Mouse (Mus musculus): Measurements from ENCODE around the gene Adcy5.

Adcy5 gene

DNA sequence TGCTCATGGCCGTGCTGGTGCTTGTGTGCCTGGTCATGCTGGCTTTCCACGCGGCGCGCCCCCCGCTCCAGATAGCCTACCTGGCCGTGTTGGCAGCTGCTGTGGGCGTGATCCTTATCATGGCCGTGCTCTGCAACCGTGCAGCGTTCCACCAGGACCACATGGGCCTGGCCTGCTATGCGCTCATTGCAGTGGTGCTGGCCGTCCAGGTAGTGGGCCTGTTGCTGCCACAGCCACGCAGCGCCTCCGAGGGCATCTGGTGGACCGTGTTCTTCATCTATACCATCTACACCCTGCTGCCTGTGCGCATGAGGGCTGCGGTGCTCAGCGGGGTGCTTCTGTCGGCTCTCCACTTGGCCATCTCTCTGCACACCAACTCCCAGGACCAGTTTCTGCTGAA, 2.2 kb downstream of the Adcy5 start:
- DNase-seq (ENCODE audit: low spot score): no peak

DNA sequence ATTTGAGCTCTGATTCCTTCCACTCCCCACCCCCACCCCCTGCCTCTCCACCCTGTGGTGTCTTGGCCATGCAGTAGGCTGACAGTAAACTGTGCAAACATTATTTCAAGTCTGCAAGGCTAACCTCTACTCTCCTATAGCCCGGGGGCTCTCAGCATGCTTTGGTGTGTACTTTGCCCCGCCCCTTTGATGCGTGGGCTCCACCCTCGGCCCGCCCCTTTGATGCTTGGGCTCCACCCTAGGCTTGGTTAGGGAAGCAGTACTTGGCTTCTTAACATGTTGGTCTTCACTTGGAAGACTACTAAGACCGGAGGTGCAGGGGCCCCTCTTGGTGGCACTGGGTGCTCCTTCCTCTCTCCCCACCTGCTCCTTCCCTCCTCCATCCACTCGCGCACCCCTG, 4.9 kb downstream of the Adcy5 start:
- DNase-seq (ENCODE audit: low spot score): no peak

DNA sequence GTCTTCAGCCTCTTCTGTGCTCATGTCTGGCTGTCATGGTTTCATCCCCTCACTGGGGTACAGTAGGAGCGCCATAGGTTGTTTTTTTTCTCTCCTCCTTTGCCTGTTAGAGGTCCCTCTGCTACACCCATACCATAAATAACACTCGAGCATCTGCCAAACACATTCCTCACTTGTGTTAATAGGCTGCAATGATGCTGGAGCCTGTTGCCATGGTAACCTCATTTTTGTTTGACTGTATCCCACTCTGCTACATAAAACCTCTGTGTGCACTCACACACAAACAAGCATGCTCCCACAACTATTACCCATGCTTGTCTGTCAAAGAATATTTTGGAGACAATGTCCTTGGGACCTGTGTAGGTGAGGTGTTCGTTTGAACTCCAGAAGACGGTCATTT, 5.3 kb downstream of the Adcy5 start:
- no peak for DNase-seq (ENCODE audit: low spot score)

DNA sequence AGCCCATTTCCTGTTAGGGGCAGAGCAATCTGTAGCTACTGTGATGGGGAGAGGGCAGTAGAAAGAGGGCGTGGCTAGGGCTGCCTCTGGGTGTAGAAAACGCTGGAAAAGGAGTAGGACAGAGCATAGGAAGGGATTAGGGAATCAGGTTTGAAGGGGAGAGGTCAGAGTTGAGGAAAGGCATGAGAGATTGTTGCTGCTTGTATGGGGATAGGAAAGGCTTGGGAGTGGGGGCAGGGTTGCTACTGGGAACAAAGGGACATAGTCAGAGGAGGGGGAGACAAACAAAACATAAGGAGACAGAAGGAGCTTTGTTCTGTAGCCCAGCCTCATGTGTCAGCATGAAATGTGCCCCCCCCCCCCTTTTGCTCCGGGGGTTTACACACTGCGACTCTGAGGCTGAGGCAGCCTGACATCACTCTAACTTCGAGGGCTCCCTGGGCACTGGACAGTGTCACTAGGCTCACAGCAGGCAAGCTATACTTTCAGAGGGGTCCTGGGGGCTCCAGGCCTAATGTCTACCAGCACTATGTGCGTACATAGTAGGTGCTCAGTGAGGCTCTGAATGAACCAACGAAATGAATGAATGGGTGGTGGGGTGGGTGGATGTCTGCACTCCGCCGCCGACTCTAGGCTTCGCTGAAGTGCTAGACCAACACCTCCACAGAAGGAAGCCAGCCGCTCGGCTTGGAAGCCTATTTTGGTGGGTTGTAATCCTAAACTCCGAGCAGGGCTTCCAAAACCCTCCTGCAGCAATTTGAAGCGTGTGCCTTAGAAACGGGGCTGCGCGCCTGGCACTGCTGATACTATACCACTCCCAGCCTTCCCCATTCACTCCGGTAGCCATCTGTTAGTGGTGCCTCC, 9.9 kb downstream of the Adcy5 start:
- no peak for DNase-seq (ENCODE audit: low spot score)

DNA sequence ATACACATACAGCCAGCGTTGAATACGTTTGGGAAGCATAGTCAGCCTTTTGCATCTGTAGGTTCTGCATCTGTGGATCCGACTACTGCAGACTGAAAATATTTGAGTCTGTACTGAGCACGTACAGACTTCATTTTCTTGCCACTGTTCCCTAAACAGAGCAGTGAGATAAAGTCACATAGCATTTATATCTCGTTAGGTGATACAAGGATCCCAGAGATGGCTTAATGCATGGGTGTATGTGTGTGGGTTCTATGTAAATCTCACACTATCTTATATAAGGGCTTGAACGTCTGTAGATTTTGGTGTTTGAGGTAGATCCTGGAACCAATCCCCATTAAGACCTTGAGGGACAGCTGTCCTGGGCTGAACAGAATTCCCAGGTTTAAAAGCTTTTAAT, 10.7 kb downstream of the Adcy5 start:
- no peak for DNase-seq (ENCODE audit: low spot score)

DNA sequence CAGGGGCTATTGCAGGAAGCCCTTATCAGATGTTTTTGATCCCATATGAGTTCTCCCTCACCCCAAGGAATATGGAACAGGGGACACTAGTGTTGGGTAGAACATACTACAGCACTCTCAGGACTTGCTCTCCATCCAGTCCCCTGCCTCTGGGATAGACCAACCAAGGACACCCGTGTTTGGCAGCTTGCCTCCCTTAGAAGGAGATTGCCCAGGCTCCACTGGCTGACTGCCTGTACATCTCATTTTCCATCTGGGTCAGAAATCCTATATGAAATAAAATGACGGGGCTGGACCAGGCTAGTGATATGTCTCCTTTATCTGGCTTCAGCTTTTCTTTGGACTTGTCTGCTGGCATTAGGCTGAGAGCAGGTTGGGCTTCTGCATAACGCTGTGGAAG, 11.1 kb downstream of the Adcy5 start:
- no peak for DNase-seq (ENCODE audit: low spot score)

DNA sequence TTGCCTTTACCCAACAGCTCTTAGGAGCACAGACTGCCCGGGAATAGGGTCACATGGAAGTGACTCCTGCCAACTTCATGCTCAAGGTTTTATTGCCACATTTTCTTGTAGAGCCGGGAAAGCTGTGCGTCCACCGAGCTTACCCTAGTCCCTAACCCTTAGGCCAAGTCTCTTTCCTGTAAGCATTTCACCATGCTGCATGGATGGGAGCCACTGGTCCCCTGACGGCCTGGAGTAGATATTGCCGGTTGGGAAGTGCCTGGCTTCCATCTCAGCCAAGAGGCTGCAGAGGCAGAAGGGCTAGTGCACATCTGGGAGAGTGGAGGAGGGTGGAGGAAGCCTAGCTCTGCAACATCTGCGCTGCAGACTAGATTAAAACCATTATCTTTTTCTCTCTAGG, 14.8 kb downstream of the Adcy5 start:
- DNase-seq (ENCODE audit: low spot score): no peak

DNA sequence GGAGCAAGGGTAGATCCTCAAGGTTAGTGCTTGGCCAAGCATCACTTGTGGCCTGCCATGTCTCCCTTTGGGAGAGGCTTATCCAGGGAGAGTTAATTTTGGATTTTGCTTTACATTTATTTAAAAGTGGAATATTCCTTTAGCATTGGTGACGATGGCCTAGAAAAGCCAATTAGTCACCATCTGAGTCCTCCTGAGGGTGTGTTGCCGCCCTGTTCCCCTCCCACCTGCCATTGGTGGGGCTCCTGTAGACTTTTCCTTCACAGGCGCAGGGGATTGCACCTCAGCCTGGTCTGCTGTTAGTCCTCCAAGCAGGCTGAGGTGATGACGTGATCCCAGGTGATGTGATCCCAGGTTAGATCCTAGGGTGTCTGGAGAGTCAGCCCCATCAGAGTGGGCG, 17.5 kb downstream of the Adcy5 start:
- no peak for DNase-seq (ENCODE audit: low spot score)

DNA sequence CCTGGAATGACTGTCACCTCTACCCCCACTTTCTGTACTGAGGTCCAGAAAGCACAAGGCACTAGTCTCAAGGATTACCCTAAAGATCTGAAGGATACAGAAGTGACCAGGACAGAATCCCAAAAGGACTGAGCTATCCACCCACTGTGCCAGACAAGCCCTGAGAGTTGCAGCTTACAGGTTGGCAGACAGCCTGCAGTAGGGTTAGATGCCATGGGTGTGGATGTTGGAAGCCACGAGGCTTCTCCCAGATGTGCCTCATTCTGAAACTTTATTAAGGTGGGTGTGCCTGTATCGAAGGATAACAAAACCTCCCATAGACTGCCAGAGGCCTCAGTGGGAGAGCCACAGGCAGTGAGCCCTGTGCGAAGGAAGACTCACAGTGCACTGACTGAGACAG, 23.8 kb downstream of the Adcy5 start:
- DNase-seq (ENCODE audit: low spot score): no peak

DNA sequence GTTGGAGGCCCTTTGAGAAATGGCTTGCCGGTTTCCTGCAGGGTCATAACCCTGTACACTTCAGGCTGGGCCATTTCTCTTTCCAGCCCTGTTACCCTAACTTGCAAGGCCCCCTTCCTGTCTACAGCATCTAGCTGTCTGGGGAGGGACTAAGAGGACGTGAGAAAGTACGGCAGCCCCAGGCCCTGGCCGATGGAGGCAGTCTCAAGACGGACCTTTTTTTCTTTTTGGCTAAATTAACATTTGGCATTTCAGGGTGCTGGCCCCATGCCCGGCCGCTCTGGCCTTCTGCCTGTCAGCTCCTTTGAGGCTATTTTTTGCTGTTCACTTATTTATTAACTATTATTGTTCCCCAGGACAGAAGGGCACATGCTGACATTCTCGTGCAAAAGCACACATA, 24.4 kb downstream of the Adcy5 start:
- DNase-seq (ENCODE audit: low spot score): no peak

DNA sequence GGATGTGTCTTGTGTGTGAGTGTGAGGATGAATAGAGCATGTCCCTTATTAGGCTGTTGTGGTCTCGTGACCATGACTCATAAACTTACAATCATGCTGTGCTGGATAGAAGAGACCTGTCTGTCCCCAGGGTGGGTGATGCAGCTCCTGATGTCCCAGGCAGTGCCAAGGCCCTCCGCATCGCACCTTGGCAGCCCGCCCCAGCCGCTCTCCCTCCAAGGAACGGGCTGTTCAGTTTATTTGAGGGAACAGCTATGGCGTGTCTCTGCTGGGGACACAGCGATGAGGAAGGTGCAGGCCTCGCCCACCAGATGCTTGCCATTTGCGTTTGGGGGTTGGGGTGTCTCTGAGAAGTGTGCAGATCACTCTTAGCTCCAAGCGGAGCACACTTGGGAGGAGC, 28.5 kb downstream of the Adcy5 start:
- DNase-seq (ENCODE audit: low spot score): no peak

DNA sequence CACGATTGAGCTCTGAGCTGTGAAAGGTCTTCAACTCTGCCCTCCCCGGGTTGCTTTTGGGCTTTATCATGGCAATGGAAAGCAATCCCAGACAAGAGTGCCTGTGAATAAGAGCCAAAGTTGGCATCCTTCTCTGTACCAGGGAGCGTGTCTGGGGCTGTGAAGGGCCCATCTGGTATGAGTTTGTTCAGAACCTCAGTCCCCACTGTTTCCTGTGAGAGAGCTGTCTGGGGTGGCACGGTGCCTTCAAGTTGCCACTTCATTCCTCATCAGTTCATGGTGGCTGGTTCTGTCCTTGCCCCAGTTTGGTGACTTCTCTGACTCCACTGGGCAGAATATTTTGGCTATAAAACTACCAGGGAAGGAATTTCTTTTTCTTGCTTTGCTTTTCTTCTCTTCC, 33.4 kb downstream of the Adcy5 start:
- no peak for DNase-seq (ENCODE audit: low spot score)

DNA sequence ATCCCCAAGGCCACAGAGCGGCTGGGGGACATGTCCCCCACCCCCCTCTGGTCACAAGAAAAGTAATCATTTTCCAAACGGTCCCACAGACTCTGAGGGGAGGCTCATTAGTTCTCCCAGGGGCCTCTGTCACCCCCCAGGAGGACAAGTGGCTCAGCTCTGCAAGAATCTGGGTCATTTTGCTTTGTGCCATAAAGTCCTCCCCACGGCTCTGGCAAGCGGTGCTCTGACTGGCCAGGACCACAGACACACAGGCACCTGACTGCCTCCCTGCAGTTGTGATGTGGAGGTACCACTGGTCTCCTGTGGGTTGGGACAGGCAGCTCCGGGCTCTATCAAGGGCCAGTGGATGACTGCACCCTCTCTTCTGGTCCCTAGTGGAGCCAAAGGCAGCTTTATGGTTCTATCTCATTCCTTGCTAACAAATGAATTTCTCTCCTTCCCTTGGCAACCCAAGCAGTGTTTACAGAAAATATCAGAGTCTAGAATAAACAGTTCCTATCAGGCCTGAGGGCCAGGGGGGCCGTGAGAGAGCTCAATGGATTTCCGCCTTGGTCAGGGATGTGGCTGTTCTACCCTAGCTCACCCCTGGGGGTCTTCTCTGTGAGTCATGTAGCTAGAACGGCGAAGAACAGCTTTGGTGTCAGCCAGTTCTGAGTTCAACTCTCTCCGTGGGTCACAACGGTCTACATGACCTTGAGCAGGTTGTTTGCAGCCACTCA, 34.9 kb downstream of the Adcy5 start:
- DNase-seq (ENCODE audit: low spot score): no peak

DNA sequence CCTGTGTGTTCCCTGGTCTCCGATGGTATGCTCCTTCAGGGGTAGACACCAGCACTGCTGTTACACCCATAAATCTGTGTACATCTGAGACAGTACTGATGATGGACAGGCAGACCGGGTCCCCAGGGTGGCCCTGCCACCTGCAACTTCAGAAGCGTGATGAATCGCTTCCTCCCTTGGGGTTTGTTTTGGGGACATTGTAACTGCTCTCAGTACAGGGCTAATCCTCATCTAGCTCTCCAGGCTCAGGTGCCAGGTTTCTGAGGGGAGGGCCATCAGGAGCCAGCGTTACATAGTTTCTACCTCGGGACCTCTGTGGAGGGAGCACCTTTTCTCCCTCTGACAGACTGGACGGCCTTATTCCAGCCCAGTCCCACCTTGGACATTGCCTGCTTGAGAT, 36.1 kb downstream of the Adcy5 start:
- no peak for DNase-seq (ENCODE audit: low spot score)

DNA sequence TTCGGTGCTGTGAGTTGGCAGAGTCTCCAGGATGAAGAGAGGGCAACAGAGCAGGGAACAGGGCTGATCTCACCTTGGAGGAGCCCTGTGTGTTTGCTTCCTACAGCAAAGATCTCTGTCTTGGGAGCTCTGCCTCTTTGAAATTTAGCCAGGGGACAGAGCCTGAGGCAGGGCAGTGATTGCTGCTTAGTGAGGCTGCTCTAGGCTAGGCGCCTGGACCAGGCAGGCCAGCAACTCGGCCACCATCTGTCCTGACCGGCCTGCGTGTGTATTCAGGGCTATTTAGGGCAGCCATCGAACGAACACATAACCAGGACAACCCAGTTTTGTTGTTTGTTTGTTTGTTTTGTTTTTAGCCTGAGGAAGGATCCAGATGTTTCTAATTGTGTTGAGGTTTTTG, 36.6 kb downstream of the Adcy5 start:
- DNase-seq (ENCODE audit: low spot score): no peak

DNA sequence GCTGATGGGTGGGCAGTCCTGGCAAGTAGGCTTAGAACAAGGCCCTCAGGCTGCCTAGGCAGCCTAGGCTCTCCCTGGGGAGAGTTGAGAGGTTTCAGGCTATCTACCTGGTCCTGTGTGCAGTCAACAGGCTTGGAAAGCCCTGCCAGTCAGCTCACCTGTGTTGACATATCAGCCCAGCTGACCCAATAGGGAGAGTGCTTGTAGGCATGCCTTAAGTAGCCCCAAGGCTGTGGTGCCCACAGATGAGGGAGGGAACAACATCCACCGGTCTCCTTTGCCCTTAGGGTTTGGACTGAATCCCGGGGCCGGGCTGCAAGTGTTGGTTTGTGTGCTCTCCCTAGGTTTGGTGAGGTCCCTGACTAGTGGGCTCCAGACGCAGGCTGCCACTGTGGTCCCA, 37.8 kb downstream of the Adcy5 start:
- DNase-seq (ENCODE audit: low spot score): no peak

DNA sequence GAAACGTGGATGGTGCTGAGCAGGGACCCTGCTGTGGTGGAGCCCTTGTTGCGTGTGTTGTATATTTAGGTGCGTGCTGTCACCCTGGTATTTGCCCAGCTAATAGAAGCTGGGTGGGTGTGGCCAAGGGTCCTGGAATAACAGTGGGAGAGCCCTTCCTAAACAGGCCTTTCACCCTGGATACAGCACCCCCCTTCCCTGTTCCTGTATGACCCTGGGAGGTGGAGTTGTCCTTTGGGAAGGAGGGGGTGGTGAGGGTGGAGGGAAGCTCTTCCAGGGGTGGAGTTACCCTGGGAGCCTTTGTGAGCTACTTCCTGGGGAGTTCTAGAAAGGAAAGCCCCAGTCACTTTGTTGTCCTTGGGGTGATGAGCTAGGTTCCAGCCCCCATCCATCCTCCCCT, 38.7 kb downstream of the Adcy5 start:
- no peak for DNase-seq (ENCODE audit: low spot score)

DNA sequence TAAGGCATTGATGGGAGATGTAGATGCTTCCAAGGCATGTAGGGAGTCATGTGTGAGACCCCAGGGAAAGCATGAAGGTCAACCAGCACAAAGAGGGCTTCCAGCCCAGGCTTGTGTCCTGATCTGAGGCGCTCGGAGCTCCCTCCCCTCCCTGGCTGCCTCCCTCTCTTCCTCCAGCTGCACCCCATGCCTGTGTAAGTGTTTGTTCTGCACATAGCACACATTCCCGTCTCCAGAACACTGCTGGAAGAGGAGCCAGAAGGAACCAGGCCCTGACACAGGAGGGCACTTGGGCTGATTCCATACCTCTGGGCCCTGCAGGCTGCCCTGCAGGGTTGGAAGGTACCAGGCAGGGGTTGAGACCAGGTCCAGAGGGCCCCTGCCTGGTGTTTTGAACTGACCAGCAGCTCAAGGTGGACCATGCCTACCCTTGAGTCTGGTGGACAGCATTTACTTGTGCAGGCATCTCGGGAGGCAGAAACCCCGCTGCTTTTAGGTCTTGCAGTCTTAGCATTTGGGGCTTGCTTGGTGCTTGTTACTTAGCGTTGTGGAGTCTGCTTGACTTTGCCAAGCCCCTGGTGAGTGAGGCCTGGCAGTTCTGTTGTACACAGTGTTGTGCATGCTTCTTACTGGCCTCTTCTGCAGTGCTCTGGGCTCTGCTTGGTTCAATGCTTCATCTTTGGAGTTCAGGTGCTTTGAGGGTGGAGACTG, 45.2 kb downstream of the Adcy5 start:
- no peak for DNase-seq (ENCODE audit: low spot score)

DNA sequence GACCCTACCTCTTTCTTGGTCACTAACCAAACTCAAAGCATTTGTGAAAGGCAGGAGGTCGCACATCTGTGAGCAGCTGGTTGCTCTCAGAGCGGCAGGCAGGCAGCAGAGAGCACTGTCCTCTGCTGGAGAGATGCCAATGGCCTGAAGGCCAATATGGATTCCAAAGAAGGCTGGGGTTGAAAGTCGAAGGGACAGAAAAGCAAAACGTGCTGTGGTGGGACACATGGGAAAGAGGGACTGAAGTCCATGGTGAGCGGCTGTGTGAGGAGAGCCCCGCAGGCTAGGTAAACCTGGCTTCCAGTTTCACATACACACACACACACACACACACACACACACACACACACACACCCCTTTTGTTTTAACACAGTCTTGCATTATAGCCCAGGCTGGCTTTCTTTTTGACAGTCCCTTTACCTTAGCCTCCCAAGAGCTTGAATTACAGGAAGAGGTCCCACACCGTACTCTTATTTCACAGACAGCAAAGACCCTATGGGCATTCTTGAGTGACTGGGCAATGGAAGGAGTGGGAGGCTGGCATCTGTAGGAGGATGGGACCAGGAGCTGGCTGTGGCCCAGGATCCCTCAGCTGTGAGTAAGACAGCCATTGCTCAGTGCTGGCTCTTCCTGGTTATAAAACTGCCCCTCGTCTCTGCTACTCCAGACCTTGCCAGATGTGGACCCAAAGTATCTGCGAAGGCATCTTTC, 45.9 kb downstream of the Adcy5 start:
- DNase-seq (ENCODE audit: low spot score): no peak

DNA sequence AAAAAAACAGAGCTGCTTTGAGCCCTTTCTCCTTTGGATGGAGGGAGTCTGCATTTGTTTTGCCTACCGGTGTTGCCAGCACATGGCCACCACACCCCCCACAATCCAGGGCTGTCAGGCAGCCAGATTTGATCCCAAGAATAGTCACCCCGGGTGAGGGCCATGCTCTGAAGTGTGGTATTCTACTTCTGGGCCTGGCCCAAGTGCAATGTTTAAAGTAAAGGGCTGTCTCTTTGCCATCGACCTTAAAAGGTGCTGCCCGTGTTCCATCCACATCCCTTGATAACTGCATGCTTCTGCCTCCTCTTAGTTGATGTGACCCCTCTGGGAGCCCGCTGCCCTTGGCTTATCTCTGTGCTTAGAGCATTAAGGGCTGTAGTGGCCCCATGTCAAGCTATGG, 46.6 kb downstream of the Adcy5 start:
- DNase-seq (ENCODE audit: low spot score): no peak

DNA sequence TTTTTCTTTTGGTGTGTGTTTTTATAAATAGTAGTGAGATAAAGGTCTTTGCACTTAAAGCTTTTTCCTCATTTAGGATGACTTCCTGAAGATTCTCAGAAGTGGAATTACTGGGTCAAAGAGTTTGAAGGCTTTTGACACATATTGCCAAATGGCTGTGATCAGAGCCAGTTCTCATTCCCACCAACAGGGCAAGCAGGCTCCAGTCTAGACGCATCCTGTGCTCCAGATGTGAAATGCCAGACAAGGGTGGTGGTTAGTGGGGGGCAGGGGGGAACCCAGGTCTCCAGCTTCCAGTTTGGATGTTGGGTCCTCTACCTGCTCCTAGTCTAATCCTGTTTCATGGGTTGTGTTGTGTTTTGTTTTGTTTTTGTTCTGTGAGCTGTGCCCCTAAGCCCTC, 48.8 kb downstream of the Adcy5 start:
- no peak for DNase-seq (ENCODE audit: low spot score)

DNA sequence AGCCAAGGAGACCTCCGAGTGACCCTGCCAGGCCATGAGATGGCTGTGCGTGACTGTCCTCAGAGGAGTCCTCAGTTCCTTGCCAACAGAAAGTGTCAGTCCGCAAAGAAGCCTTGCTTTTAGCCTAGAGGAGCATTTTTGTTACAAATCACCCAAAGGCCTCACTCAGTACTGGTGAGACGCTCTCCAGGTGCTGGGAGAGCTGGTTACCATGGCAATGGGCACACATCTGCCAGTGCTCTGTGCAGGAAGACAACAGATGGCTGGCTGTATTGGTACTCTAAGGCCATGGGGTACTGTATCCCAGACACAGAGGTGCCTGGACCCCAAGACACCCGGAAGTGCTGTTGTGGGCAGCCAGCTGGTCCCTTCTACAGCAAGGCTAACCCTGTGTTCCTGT, 51.0 kb downstream of the Adcy5 start:
- DNase-seq (ENCODE audit: low spot score): no peak

DNA sequence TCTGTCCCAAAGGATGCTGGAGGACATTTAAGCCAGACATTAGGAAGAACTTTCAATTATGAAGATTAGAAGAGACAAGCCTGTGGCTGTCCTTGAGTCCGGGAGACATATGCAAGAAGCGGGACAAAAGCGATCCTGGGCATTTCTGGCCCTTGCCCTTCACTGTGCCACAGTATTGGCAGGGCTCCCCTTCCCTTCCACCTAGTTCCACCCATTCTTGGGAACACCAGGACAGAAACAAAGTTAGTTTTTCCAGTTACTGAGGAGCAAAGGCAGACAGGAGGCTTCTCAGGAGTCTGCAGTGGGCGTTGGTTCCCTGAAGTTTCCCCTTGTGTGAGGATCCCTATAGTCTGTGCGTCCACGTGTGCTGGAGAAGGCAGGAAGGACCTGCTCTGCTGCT, 51.7 kb downstream of the Adcy5 start:
- no peak for DNase-seq (ENCODE audit: low spot score)

All from left cerebral cortex, adult 11 months (tissue).